Mouse (Mus musculus) heart, embryonic 12.5 days (tissue): Measurements from ENCODE around the gene Mybbp1a. TPM values are rescaled to one million over a fixed set of nuclear protein-coding genes. Genes with fewer than 3 reads are reported as not detected.

Experiments
- ATAC-seq: fragments of 200-750 bp; cut with Nextera tagmentation; 2 replicates; pipeline ENCODE4 v1.8.0; 2017; ENCODE audit warnings: moderate TSS enrichment, moderate library complexity; ENCODE audit not compliant: insufficient number of reproducible peaks, low FRiP score
- H3K27ac ChIP-seq: fragments of 300-500 bp; sonication (generic); 2 replicates; pipeline ENCODE4 v1.5.1; 2016; ENCODE audit warnings: mild to moderate bottlenecking, moderate library complexity; ENCODE audit not compliant: poor library complexity, severe bottlenecking
- H3K27me3 ChIP-seq: fragments of 300-500 bp; sonication (generic); replicated peaks from 2 replicates; pipeline ENCODE4 v1.6.1; 2016; ENCODE audit warnings: mild to moderate bottlenecking, moderate library complexity
- H3K36me3 ChIP-seq: fragments of 300-500 bp; sonication (generic); 2 replicates; pipeline ENCODE4 v1.6.1; 2016; ENCODE audit warnings: mild to moderate bottlenecking, moderate library complexity
- H3K4me1 ChIP-seq: fragments of 300-500 bp; sonication (generic); replicated peaks from 2 replicates; pipeline ENCODE4 v1.6.1; 2016; ENCODE audit warnings: mild to moderate bottlenecking
- H3K4me2 ChIP-seq: fragments of 300-500 bp; sonication (generic); 2 replicates; pipeline ENCODE4 v1.6.1; 2016; ENCODE audit warnings: mild to moderate bottlenecking, moderate library complexity
- H3K4me3 ChIP-seq: fragments of 300-500 bp; sonication (generic); 2 replicates; pipeline ENCODE4 v1.5.1; 2016; ENCODE audit warnings: mild to moderate bottlenecking
- H3K9ac ChIP-seq: fragments of 300-500 bp; sonication (generic); 2 replicates; pipeline ENCODE4 v1.6.1; 2016; ENCODE audit warnings: mild to moderate bottlenecking, moderate library complexity
- H3K9me3 ChIP-seq: fragments of 300-500 bp; sonication (generic); replicated peaks from 2 replicates; pipeline ENCODE4 v1.6.1; 2016; ENCODE audit warnings: mild to moderate bottlenecking, moderate library complexity
- WGBS: fragments of 180-500 bp; shearing (Covaris S2); methylation state at CpG from one replicate; pipeline ENCODE4 v1.1.7; 2016; 5-methylcytosine and 5-hydroxymethylcytosine counted together
- polyA plus RNA-seq: library from polyadenylated mRNA; unstranded; fragments of >200 nt; fragmentation: Nextera tagmentation; extraction: Ambion mirVana; gene quantifications from 2 replicates; pipeline ENCODE4 v1.2.1, GENCODE M21; 2016

The Mybbp1a gene
- polyA plus RNA-seq, 1 experiment from 2014 or later, result 99.5 TPM

DNA sequence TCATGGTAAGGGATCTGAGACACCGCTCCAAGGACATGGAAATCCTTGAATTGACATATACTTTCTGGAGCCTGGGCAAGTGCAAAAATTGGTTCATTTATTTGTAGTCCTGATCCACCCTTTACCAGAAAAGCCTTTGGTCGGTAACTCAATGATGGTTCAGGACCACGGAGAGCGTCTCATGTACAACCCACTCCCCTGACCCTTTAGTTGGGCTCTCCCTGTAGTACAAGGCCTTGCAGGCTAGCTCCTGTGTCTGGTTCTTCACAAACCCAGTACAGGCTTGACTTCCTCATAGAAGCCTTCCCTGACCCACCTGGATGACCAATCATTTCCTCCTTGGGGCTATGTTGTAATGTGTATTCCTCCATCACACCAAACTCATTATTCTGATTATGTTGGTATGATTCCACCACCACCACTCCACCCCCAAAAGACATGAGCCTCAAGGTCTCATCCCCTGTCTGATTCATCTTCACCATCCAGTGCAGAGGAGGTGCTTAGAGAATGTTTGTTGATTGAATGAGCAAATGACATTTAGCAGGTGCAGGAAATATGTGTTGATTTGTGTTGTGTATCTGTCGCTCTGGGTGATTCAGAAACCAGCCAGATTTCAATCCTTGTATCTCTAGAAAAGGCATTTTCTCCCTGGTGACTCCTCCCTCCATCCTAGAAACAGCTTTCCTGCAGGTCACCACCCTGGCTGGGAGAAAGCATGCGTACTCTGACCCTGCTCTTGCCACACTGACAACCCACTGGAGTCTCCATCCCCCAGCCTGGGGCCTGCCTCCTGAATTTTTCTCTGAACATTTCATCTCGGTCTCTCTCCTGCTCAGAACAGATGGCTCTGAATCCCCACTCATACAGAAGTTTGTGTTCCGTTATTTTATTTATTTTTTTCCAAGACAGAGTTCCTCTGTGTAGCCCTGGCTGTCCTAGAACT, 53.2 kb downstream of the Mybbp1a start:
- Histone ChIP-seq H3K4me3 (no peak overlapping the region), H3K27me3 (peaks cover 41% of the 10 kb centered on the region), H3K4me2 (no peak overlapping the region), H3K27ac (no peak overlapping the region), H3K36me3 (no peaks in the 10 kb centered on the region), H3K9ac (no peak overlapping the region), H3K9me3 (no peaks in the 10 kb centered on the region), H3K4me1 (peaks cover 2% of the 10 kb centered on the region)
- 47% methylated on average over 8 of the region's 8 CpGs for WGBS
- ATAC-seq, result no peak

DNA sequence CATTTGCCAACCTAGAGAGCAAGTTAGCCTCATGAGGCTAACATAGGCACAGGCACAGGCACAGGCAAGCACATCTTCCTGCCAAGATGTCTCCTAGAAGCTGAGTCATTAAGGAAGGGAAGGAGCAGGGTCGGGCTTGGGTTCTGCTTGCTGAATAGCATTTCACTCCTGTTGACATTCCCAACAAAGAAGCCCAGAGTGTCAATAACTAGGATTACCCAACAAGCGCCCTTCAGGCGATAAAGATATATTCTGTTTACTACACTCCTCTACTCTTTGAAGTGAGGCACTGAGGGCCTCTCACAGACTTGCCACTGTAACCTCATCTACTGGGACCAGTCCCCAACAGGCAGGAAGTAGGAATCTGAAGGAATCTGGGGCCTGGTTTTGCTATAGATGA, 54.9 kb downstream of the Mybbp1a start:
- Histone ChIP-seq H3K4me1 (peaks cover 3% of the 10 kb centered on the region), H3K27me3 (peaks cover 31% of the 10 kb centered on the region), H3K9ac (no peak overlapping the region), H3K27ac (no peak overlapping the region), H3K4me3 (no peak overlapping the region), H3K9me3 (no peaks in the 10 kb centered on the region), H3K36me3 (no peaks in the 10 kb centered on the region), H3K4me2 (no peak overlapping the region)
- 74% methylated on average over 3 of the region's 3 CpGs for WGBS
- no peak for ATAC-seq

DNA sequence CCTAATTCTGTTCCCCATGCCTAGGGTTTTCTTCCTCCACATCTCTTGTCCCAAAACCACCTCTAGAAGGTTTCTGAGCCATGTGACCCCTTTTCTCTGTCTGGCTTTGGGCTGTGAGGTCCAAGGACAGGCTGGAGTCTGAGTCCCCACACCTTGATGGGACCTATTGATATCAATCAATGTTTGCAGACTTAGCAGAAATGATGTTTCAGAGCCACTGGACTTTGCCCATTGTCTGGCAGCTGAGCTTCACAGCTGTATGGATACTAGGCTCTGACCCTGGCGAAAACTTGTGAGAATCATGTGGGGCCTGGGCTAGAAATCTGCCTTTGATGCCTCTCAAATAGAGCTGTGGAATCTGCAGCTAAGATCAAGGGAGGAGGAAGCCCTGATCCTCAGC, 55.6 kb downstream of the Mybbp1a start:
- peaks cover 29% of the 10 kb centered on the region for H3K27me3 ChIP-seq
- H3K9me3 ChIP-seq, result no peaks in the 10 kb centered on the region
- no peaks in the 10 kb centered on the region for H3K36me3 ChIP-seq
- no peak overlapping the region for H3K9ac ChIP-seq
- no peak overlapping the region for H3K4me2 ChIP-seq
- H3K4me3 ChIP-seq, result no peak overlapping the region
- H3K4me1 ChIP-seq, result peaks cover 10% of the 10 kb centered on the region
- 44% methylated on average over 1 of the region's 1 CpGs for WGBS
- ATAC-seq, result no peak
- no peak overlapping the region for H3K27ac ChIP-seq

DNA sequence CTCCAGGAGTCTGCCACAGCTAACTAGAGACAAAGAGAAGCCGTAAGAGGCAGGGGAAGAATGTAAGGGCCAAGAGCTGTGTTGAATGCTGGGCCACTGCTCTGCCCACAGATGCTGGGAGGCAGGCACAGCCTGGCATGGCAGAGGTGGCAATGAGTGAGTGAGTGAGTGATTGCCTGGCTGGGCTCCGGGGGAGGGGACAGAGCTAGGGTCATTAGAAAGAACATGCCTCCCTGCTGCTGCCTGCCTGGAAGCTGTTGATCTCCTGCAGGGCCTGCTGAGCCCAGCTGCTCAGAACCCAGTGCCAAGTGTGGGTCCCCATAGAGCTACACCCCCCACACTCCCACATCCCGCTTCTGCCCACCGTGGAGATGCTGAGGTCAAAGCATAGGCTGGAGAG, 56.2 kb downstream of the Mybbp1a start:
- H3K9ac ChIP-seq, result no peak overlapping the region
- peaks cover 29% of the 10 kb centered on the region for H3K27me3 ChIP-seq
- no peaks in the 10 kb centered on the region for H3K9me3 ChIP-seq
- peaks cover 16% of the 10 kb centered on the region for H3K4me1 ChIP-seq
- H3K36me3 ChIP-seq, result no peaks in the 10 kb centered on the region
- no peak for ATAC-seq
- H3K4me3 ChIP-seq, result no peak overlapping the region
- no peak overlapping the region for H3K27ac ChIP-seq
- 20% methylated on average over 4 of the region's 4 CpGs for WGBS
- no peak overlapping the region for H3K4me2 ChIP-seq

DNA sequence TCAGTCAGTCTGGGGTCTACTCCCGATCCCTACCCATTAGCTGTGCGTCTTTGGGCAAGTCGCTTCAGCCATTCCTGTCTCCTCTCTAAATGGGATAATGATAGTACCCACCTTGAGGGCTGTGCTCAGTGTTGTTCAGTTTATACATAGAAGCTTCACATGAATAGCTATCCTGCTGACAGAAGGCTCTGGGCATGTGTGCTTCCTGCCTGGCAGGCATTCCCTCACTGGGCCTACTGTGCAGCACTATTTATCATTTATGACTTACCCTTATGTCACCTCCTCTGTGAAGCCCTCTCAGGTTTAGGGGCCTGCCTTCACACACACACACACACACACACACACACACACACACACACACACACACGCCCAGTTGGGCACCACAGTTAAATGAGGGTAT, 59.0 kb downstream of the Mybbp1a start:
- no peak for ATAC-seq
- no peaks in the 10 kb centered on the region for H3K9me3 ChIP-seq
- WGBS, result 92% methylated on average over 4 of the region's 4 CpGs
- H3K4me1 ChIP-seq, result peaks cover 38% of the 10 kb centered on the region
- H3K4me3 ChIP-seq, result no peak overlapping the region
- no peak overlapping the region for H3K9ac ChIP-seq
- H3K27me3 ChIP-seq, result peaks cover 23% of the 10 kb centered on the region
- no peak overlapping the region for H3K4me2 ChIP-seq
- no peaks in the 10 kb centered on the region for H3K36me3 ChIP-seq
- no peak overlapping the region for H3K27ac ChIP-seq

Other genes with a start within 250 kb of the Mybbp1a start
- 0.09 and 0.17 TPM in 2 replicates for gene Gm43951, start 234.5 kb upstream of the Mybbp1a start, polyA plus RNA-seq
- 9.1 and 9.6 TPM in 2 replicates for gene 4933427D14Rik, start 233.9 kb upstream of the Mybbp1a start, polyA plus RNA-seq
- 138 and 141 TPM in 2 replicates for gene Txndc17, start 233.8 kb upstream of the Mybbp1a start, polyA plus RNA-seq
- 28.2 and 28.5 TPM in 2 replicates for gene Med31, start 225.8 kb upstream of the Mybbp1a start, polyA plus RNA-seq
- gene Slc13a5, start 174.1 kb upstream of the Mybbp1a start, polyA plus RNA-seq, result 0.17 and 0.36 TPM in 2 replicates
- 6.2 and 6.8 TPM in 2 replicates for gene Xaf1, start 139.7 kb upstream of the Mybbp1a start, polyA plus RNA-seq
- not detected in 2 replicates for gene Fbxo39, start 126.9 kb upstream of the Mybbp1a start, polyA plus RNA-seq
- gene Tekt1, start 78.9 kb upstream of the Mybbp1a start, polyA plus RNA-seq, result 0.32 and 0.85 TPM in 2 replicates
- gene Smtnl2, start 29.6 kb upstream of the Mybbp1a start, polyA plus RNA-seq, result 191 and 194 TPM in 2 replicates
- gene Ggt6, start 5.8 kb upstream of the Mybbp1a start, polyA plus RNA-seq, result not detected in 2 replicates
- 3.3 and 3.5 TPM in 2 replicates for gene Spns2, start 48.5 kb downstream of the Mybbp1a start, polyA plus RNA-seq
- 0.10 and 0.19 TPM in 2 replicates for gene Spns3, start 109.2 kb downstream of the Mybbp1a start, polyA plus RNA-seq
- 68.5 and 71.0 TPM in 2 replicates for gene Ube2g1, start 165.9 kb downstream of the Mybbp1a start, polyA plus RNA-seq
- 25.8 and 27.8 TPM in 2 replicates for gene Ankfy1, start 248.7 kb downstream of the Mybbp1a start, polyA plus RNA-seq